Mouse (Mus musculus) olfactory bulb, adult 2 months (tissue): ENCODE measurements around the gene Mindy4.

ENCODE experiments used
- CTCF ChIP-seq: fragments of 200-500 bp; IDR thresholded peaks from 2 replicates; pipeline ENCODE4 v1.5.1; 2012; ENCODE audit warnings: low read depth, mild to moderate bottlenecking, low read length, moderate library complexity; ENCODE audit not compliant: insufficient read depth
- POLR2A ChIP-seq: fragments of 200-500 bp; IDR thresholded peaks from 2 replicates; pipeline ENCODE4 v1.6.1; 2012; ENCODE audit warnings: mild to moderate bottlenecking, low read depth, low read length, moderate library complexity; ENCODE audit not compliant: insufficient read depth

- TF ChIP-seq POLR2A = no peak
- TF ChIP-seq CTCF = no peak
These were observed 117.7 kb downstream of the Mindy4 start for GRCm38 (mm10) chr6:55320894-55321293.
